Mouse (Mus musculus): ENCODE results near the gene Dzank1. TPM values are rescaled to one million over a fixed set of nuclear protein-coding genes. Genes with fewer than 3 reads are reported as not detected.

The Dzank1 gene
- 10 to 100 TPM; 37.3 to 43.6 TPM for total RNA-seq (2021)

- intact Hi-C loops (cut with DNase I), result no loop called here
- DNase-seq, result peak; percentile 96
Observed at GRCm38 (mm10) chr2:144526981-144527820, at the start of gene Dzank1, which contains the start of gene Polr3f. TSS of gene Dzank1 (minus strand) at chr2:144527414. TSS of gene Polr3f (plus strand) at chr2:144527718.

GRCm38 (mm10) chr2:144555820-144556552 is 28.8 kb upstream of the Dzank1 start, which contains the start of gene Sec23b:
TSS of gene Sec23b (plus strand) at chr2:144556229.
- intact Hi-C loops (cut with DNase I), result no loop called here
- peak; percentile 95 for DNase-seq

- intact Hi-C loops (cut with DNase I), result no loop called here
- DNase-seq, result no peak
Observed at GRCm38 (mm10) chr2:144555286-144555819, 28.1 kb upstream of the Dzank1 start.

GRCm38 (mm10) chr2:144553905-144554304 is 26.7 kb upstream of the Dzank1 start:
- DNase-seq, result no peak
- intact Hi-C loops (cut with DNase I), result no loop called here

- DNase-seq, result peak; percentile 69
- intact Hi-C loops (cut with DNase I), result no loop called here
Observed at GRCm38 (mm10) chr2:144550529-144550928, 23.3 kb upstream of the Dzank1 start, which contains the start of gene Rbbp9. TSS of gene Rbbp9 (minus strand) at chr2:144550869.

GRCm38 (mm10) chr2:144547559-144547958 is 20.3 kb upstream of the Dzank1 start:
- intact Hi-C loops (cut with DNase I), result no loop called here
- DNase-seq, result no peak

- intact Hi-C loops (cut with DNase I), result no loop called here
Observed at GRCm38 (mm10) chr2:144545481-144545880, 18.3 kb upstream of the Dzank1 start.

GRCm38 (mm10) chr2:144545061-144545460 is 17.8 kb upstream of the Dzank1 start:
- no peak for DNase-seq
- intact Hi-C loops (cut with DNase I), result no loop called here

More at GRCm38 (mm10) chr2:144545481-144545880, 18.3 kb upstream of the Dzank1 start:
- no peak for DNase-seq

- DNase-seq, result no peak
Observed at GRCm38 (mm10) chr2:144544630-144545029, 17.4 kb upstream of the Dzank1 start.

GRCm38 (mm10) chr2:144543670-144544069 is 16.5 kb upstream of the Dzank1 start:
- no peak for DNase-seq
- intact Hi-C loops (cut with DNase I), result no loop called here

More at GRCm38 (mm10) chr2:144544630-144545029, 17.4 kb upstream of the Dzank1 start:
- intact Hi-C loops (cut with DNase I), result no loop called here

GRCm38 (mm10) chr2:144541246-144541645 is 14.0 kb upstream of the Dzank1 start:
- DNase-seq, result no peak
- intact Hi-C loops (cut with DNase I), result no loop called here

GRCm38 (mm10) chr2:144537123-144537522 is 9.9 kb upstream of the Dzank1 start:
- DNase-seq, result no peak
- intact Hi-C loops (cut with DNase I), result no loop called here

GRCm38 (mm10) chr2:144527821-144528174 is 584 bp upstream of the Dzank1 start:
- no peak for DNase-seq
- intact Hi-C loops (cut with DNase I), result no loop called here

- intact Hi-C loops (cut with DNase I), result no loop called here
- no peak for DNase-seq
Observed at GRCm38 (mm10) chr2:144525856-144526255, 1.4 kb downstream of the Dzank1 start.

- intact Hi-C loops (cut with DNase I), result no loop called here
- DNase-seq, result no peak
Observed at GRCm38 (mm10) chr2:144519772-144520171, 7.4 kb downstream of the Dzank1 start.

- no peak for DNase-seq
- intact Hi-C loops (cut with DNase I), result no loop called here
Observed at GRCm38 (mm10) chr2:144514619-144515018, 12.6 kb downstream of the Dzank1 start.

- DNase-seq, result peak; percentile 6
- intact Hi-C loops (cut with DNase I), result no loop called here
Observed at GRCm38 (mm10) chr2:144502134-144502533, 25.1 kb downstream of the Dzank1 start.

GRCm38 (mm10) chr2:144489342-144489741 is 37.9 kb downstream of the Dzank1 start:
- DNase-seq, result no peak
- intact Hi-C loops (cut with DNase I), result no loop called here

- intact Hi-C loops (cut with DNase I), result no loop called here
Observed at GRCm38 (mm10) chr2:144487476-144487875, 39.7 kb downstream of the Dzank1 start.

GRCm38 (mm10) chr2:144485439-144485838 is 41.8 kb downstream of the Dzank1 start:
- DNase-seq, result no peak
- intact Hi-C loops (cut with DNase I), result no loop called here

More at GRCm38 (mm10) chr2:144487476-144487875, 39.7 kb downstream of the Dzank1 start:
- no peak for DNase-seq

GRCm38 (mm10) chr2:144484084-144484483 is 43.1 kb downstream of the Dzank1 start:
- intact Hi-C loops (cut with DNase I), result no loop called here
- no peak for DNase-seq
